Mouse (Mus musculus): ENCODE results near the gene Asic2. TPM values are rescaled to one million over a fixed set of nuclear protein-coding genes. Genes with fewer than 3 reads are reported as not detected.

Gene Asic2
- polyA plus RNA-seq, 1 experiment = 0.75 TPM

DNA sequence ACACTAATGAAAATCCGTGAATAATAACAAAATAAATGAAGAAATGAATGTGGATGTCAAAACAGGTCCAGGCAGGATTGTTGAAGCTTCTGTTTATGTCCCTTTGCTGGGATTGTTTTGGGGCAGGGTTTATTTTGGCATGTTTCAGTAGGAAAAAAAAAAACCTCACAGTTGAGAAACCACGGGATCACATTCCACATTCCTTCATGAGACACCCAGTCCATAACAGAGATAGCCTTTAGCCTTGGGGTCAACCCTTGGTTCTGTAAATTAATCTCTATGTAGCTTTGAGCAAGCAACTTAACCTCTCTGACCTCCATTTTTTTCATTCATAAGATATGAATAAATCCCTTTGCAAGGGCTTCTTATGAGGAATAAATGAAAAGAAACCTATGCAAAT is 127.3 kb downstream of the Asic2 start:
- peak; percentile 82 for DNase-seq
- 50% methylated on average over 2 of the region's 2 CpGs for WGBS

DNA sequence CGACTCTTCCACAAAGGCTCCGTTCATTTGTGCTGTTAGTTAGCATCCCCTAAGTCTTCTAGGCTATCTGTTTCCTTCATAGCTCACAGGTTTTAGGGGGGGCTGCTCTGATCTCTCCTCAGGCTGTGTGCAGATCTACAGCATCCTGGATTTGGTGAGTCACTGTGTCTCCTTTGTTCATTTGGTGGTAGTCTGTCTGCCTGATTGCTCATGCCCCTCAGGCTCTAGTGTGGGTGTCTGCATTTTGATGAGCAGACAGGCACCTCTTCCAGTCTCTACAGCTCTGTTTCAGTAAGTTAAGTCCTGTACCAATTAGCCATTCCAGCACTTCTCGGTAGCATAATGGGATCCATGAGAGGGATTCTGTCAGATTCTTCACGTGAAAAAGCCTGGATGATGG is 129.8 kb downstream of the Asic2 start:
- no peak for TF ChIP-seq POLR2A (IDR thresholded peaks at IDR 0.05; ENCODE audit: low read depth, low read length)
- TF ChIP-seq CTCF (conservative IDR thresholded peaks at IDR 0.05; ENCODE audit: insufficient read depth, insufficient read length, low read depth, low read length) = no peak
- no peak for DNase-seq
- Histone ChIP-seq H3K4me3 (ENCODE audit: insufficient read depth, low read depth, low read length) (no peak overlapping the region), H3K36me3 (ENCODE audit: control insufficient read depth, insufficient read depth, low read length) (no peaks in the 10 kb centered on the region), H3K27me3 (replicated peaks; ENCODE audit: control insufficient read depth, insufficient read depth, low read length) (no peaks in the 10 kb centered on the region), H3K27ac (ENCODE audit: insufficient read depth, low read depth, low read length) (no peak overlapping the region), H3K4me1 (ENCODE audit: control insufficient read depth, insufficient read depth, low read length) (no peaks in the 10 kb centered on the region)
- WGBS = 78% methylated on average over 4 of the region's 4 CpGs

More for the DNA sequence above, 127.3 kb downstream of the Asic2 start:
- no peaks in the 10 kb centered on the region for H3K27me3 ChIP-seq (replicated peaks; ENCODE audit: control insufficient read depth, insufficient read depth, low read length)
- H3K36me3 ChIP-seq (ENCODE audit: control insufficient read depth, insufficient read depth, low read length) = no peaks in the 10 kb centered on the region
- no peaks in the 10 kb centered on the region for H3K4me1 ChIP-seq (ENCODE audit: control insufficient read depth, insufficient read depth, low read length)
- no peak overlapping the region for H3K4me3 ChIP-seq (ENCODE audit: insufficient read depth, low read depth, low read length)
- no peak overlapping the region for H3K27ac ChIP-seq (ENCODE audit: insufficient read depth, low read depth, low read length)
- no peak for TF ChIP-seq POLR2A (IDR thresholded peaks at IDR 0.05; ENCODE audit: low read depth, low read length)
- TF ChIP-seq CTCF (conservative IDR thresholded peaks at IDR 0.05; ENCODE audit: insufficient read depth, insufficient read length, low read depth, low read length) = no peak

DNA sequence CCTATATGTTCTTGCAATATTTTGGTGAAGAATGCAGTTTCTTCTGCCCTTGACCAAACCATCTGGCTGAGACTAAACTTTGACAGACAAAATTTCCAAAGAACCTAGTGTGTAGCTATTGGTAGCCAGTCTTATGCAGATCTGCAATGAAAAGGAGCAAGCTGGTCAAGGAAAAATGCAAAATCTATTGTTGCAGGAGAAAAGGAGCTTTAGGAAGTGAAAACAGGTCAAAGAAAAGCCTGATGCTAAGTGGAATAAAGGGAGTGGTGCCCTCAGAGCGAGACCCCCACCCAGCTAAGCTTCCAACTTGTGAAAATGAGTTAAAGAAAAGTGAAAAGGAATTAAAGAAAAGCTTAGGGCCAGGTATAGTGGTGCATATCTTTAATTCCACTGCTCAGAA is 135.9 kb downstream of the Asic2 start:
- TF ChIP-seq CTCF (conservative IDR thresholded peaks at IDR 0.05; ENCODE audit: insufficient read depth, insufficient read length, low read depth, low read length) (no peak), POLR2A (IDR thresholded peaks at IDR 0.05; ENCODE audit: low read depth, low read length) (no peak)
- 69% methylated on average over 1 of the region's 1 CpGs for WGBS
- Histone ChIP-seq H3K27me3 (replicated peaks; ENCODE audit: control insufficient read depth, insufficient read depth, low read length) (no peaks in the 10 kb centered on the region), H3K27ac (ENCODE audit: insufficient read depth, low read depth, low read length) (no peak overlapping the region), H3K4me1 (ENCODE audit: control insufficient read depth, insufficient read depth, low read length) (no peaks in the 10 kb centered on the region), H3K36me3 (ENCODE audit: control insufficient read depth, insufficient read depth, low read length) (no peaks in the 10 kb centered on the region), H3K4me3 (ENCODE audit: insufficient read depth, low read depth, low read length) (no peak overlapping the region)
- DNase-seq = no peak

DNA sequence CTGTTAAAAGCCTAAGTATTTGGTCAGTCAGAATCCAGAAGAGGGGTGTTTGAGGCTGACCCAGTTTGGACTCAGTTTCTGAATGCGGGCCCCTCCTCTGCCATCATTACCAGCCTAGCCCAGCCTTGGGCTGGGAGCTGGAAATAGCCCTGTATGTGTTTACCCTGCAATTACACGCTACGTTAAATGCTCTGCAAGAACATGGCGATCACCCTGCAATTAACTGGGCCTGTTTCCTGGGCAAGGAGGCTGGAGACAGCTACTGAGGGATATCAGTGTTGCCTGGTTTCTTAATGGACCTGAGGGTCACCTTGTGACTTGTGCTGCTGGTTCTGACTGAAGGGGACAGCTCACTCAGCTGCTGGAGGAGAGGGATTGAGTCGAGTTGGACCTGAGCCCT is 151.7 kb downstream of the Asic2 start:
- TF ChIP-seq CTCF (conservative IDR thresholded peaks at IDR 0.05; ENCODE audit: insufficient read depth, insufficient read length, low read depth, low read length) = no peak
- no peak for TF ChIP-seq POLR2A (IDR thresholded peaks at IDR 0.05; ENCODE audit: low read depth, low read length)
- DNase-seq = no peak
- Histone ChIP-seq H3K4me3 (ENCODE audit: insufficient read depth, low read depth, low read length) (no peak overlapping the region), H3K36me3 (ENCODE audit: control insufficient read depth, insufficient read depth, low read length) (no peaks in the 10 kb centered on the region), H3K27ac (ENCODE audit: insufficient read depth, low read depth, low read length) (no peak overlapping the region), H3K4me1 (ENCODE audit: control insufficient read depth, insufficient read depth, low read length) (no peaks in the 10 kb centered on the region), H3K27me3 (replicated peaks; ENCODE audit: control insufficient read depth, insufficient read depth, low read length) (no peaks in the 10 kb centered on the region)
- WGBS = 24% methylated on average over 5 of the region's 5 CpGs

DNA sequence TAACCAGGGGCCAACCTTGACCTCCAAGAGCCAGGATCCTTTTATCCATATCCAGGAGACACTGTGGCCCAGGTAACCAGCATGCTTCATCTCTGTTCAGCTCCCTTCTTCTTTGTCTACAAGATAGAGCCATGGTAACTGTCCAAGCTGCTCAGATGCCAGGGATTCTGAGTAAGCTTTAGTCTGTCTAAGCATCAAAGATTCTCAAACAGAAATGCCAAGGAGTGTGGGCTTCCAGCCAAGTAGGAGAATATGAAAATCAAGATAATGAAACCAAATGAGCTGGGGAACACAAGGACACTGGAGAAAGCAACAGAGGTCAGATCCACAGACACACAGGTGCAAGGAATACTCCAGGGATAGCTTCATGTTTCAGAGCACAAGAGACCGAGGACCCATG is 153.4 kb downstream of the Asic2 start:
- Histone ChIP-seq H3K36me3 (ENCODE audit: control insufficient read depth, insufficient read depth, low read length) (no peaks in the 10 kb centered on the region), H3K27ac (ENCODE audit: insufficient read depth, low read depth, low read length) (no peak overlapping the region), H3K27me3 (replicated peaks; ENCODE audit: control insufficient read depth, insufficient read depth, low read length) (no peaks in the 10 kb centered on the region), H3K4me3 (ENCODE audit: insufficient read depth, low read depth, low read length) (no peak overlapping the region), H3K4me1 (ENCODE audit: control insufficient read depth, insufficient read depth, low read length) (no peaks in the 10 kb centered on the region)
- TF ChIP-seq CTCF (conservative IDR thresholded peaks at IDR 0.05; ENCODE audit: insufficient read depth, insufficient read length, low read depth, low read length) (no peak), POLR2A (IDR thresholded peaks at IDR 0.05; ENCODE audit: low read depth, low read length) (no peak)
- WGBS = 67% methylated on average over 1 of the region's 1 CpGs
- no peak for DNase-seq

DNA sequence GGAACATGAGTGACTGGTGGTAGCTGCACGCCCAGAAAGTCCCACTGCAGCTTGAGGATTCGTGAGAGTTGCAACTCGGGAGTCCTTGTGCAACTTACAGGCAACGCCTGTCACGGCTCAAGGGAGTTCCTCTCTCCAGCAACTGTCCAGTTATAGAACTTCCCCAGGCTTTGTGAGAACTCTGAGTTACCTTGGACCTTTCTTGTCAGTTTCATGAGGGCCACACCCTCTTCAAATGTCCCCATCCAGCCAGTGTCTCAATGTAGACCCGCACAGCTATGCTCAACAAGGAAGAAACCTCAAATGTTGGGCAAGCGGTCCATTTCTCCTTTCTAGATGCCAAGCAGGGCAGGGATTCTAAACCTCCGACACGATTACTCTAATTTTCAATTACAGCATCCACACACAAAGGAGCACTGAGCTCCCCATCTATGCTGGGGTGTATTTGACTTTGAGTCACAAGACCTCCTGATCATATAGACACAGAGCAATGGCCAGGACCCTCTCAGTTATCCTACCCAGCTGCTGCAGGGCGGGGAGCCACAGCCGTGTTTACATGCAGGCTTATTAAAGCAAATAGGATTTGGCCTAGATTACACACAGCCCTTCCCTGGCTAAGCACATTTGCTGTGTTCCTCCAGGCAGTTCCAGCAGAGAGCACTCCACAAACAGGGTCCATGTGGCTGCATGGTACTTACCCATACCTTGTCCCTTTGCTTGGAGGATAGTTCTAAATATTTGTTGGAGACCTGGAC is 161.2 kb downstream of the Asic2 start:
- no peak for DNase-seq
- no peaks in the 10 kb centered on the region for H3K36me3 ChIP-seq (ENCODE audit: control insufficient read depth, insufficient read depth, low read length)
- H3K27me3 ChIP-seq (replicated peaks; ENCODE audit: control insufficient read depth, insufficient read depth, low read length) = no peaks in the 10 kb centered on the region
- WGBS = 80% methylated on average over 11 of the region's 11 CpGs
- no peaks in the 10 kb centered on the region for H3K4me1 ChIP-seq (ENCODE audit: control insufficient read depth, insufficient read depth, low read length)
- H3K27ac ChIP-seq (ENCODE audit: insufficient read depth, low read depth, low read length) = no peak overlapping the region
- H3K4me3 ChIP-seq (ENCODE audit: insufficient read depth, low read depth, low read length) = no peak overlapping the region
- TF ChIP-seq CTCF (conservative IDR thresholded peaks at IDR 0.05; ENCODE audit: insufficient read depth, insufficient read length, low read depth, low read length) = no peak
- no peak for TF ChIP-seq POLR2A (IDR thresholded peaks at IDR 0.05; ENCODE audit: low read depth, low read length)

DNA sequence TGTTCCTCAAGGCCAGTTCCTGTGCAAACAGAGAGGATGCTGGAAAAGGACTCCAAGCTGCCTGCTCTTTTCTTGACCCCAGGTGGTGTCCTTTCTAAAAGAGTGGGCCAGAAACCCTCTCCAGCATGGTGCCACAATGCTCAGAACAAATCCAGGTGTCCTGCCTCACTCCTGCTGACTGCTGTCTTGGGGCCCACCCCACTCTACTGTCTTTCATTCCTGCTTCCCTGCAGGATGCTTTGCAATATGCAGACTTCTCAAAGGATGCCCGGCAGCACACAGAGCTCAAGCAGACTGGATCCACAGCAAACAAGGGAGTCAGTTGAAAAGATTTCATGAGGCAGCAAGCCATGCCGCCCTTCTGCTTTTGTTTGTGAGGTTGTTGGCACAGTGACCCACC is 164.7 kb downstream of the Asic2 start:
- no peaks in the 10 kb centered on the region for H3K36me3 ChIP-seq (ENCODE audit: control insufficient read depth, insufficient read depth, low read length)
- DNase-seq = no peak
- H3K4me3 ChIP-seq (ENCODE audit: insufficient read depth, low read depth, low read length) = no peak overlapping the region
- H3K27ac ChIP-seq (ENCODE audit: insufficient read depth, low read depth, low read length) = no peak overlapping the region
- WGBS = 52% methylated on average over 2 of the region's 2 CpGs
- H3K4me1 ChIP-seq (ENCODE audit: control insufficient read depth, insufficient read depth, low read length) = no peaks in the 10 kb centered on the region
- TF ChIP-seq POLR2A (IDR thresholded peaks at IDR 0.05; ENCODE audit: low read depth, low read length) (no peak), CTCF (conservative IDR thresholded peaks at IDR 0.05; ENCODE audit: insufficient read depth, insufficient read length, low read depth, low read length) (no peak)
- H3K27me3 ChIP-seq (replicated peaks; ENCODE audit: control insufficient read depth, insufficient read depth, low read length) = no peaks in the 10 kb centered on the region
